Mouse (Mus musculus) liver, embryonic 14.5 days (tissue): ENCODE measurements at regions not wholly inside any gene's neighbourhood (a gene's known extent, or its start where the extent isn't known, plus 50 kb on each side); places are given as distances from the start of the nearest gene placed in this dataset.

ENCODE experiments used
- ATAC-seq: fragments of 200-750 bp; cut with Nextera tagmentation; 2 replicates; pipeline ENCODE4 v1.8.0; 2017; ENCODE audit warnings: moderate number of reproducible peaks, mild to moderate bottlenecking, moderate library complexity; ENCODE audit not compliant: insufficient read depth
- DNase-seq, 3 experiments: peaks; one replicate each; pipeline ENCODE4 v3.0.0-alpha.2; 2012 to 2013; ENCODE audit warnings: low read depth in 3 of 3, low spot score in 3 of 3
- H3K27ac ChIP-seq: fragments of 300-500 bp; sonication (generic); 2 replicates; pipeline ENCODE4 v1.5.1; 2014; ENCODE audit warnings: moderate library complexity, mild to moderate bottlenecking, control low read depth, inconsistent platforms
- H3K27me3 ChIP-seq: fragments of 300-500 bp; sonication (generic); 2 replicates; pipeline ENCODE4 v1.6.1; 2014; ENCODE audit warnings: mild to moderate bottlenecking, low read length, moderate library complexity; ENCODE audit not compliant: control insufficient read depth, insufficient read depth
- H3K36me3 ChIP-seq: fragments of 300-500 bp; sonication (generic); replicated peaks from 2 replicates; pipeline ENCODE4 v1.6.1; 2014; ENCODE audit warnings: low read depth; ENCODE audit not compliant: control insufficient read depth, insufficient read depth
- H3K4me1 ChIP-seq, 2 experiments: fragments of 200-500 bp in 1 of 2; fragments of 300-500 bp in 1 of 2; sonication (generic) in 1 of 2; replicated peaks; 2 replicates each; pipeline ENCODE4 v1.6.1; 2012 to 2014; ENCODE audit warnings: antibody characterized with exemption in 1 of 2, inconsistent platforms in 1 of 2, low read length in 1 of 2; ENCODE audit not compliant: control insufficient read depth in 2 of 2, insufficient read depth in 2 of 2
- H3K4me2 ChIP-seq: fragments of 300-500 bp; sonication (generic); 2 replicates; pipeline ENCODE4 v1.6.1; 2014; ENCODE audit warnings: low read depth, mild to moderate bottlenecking, control low read depth, moderate library complexity
- H3K4me3 ChIP-seq, 2 experiments: fragments of 200-500 bp in 1 of 2; fragments of 300-500 bp in 1 of 2; sonication (generic) in 1 of 2; 2 replicates each; pipeline ENCODE4 v1.5.1; 2012 to 2014; ENCODE audit warnings: low read depth in 2 of 2, low read length in 2 of 2, mild to moderate bottlenecking in 2 of 2, control low read depth in 1 of 2, inconsistent platforms in 1 of 2, moderate library complexity in 1 of 2; ENCODE audit not compliant: insufficient read depth in 1 of 2
- H3K9ac ChIP-seq: fragments of 300-500 bp; sonication (generic); replicated peaks from 2 replicates; pipeline ENCODE4 v1.6.1; 2014; ENCODE audit warnings: mild to moderate bottlenecking, control low read depth, moderate library complexity
- H3K9me3 ChIP-seq: fragments of 300-500 bp; sonication (generic); 2 replicates; pipeline ENCODE4 v1.6.1; 2016; ENCODE audit warnings: low read length, mixed read lengths; ENCODE audit not compliant: control insufficient read depth
- CTCF ChIP-seq: IDR thresholded peaks from 2 replicates; pipeline ENCODE4 v1.5.1; 2016; ENCODE audit warnings: antibody characterized with exemption, low read depth, control low read depth
- EP300 ChIP-seq: IDR thresholded peaks from 2 replicates; pipeline ENCODE4 v1.6.1; 2016; ENCODE audit warnings: antibody characterized with exemption, low read depth
- WGBS: fragments of 180-500 bp; shearing (Covaris S2); extraction: QIAGEN DNeasy Blood & Tissue Kit; methylation state at CpG from one replicate; pipeline ENCODE4 v1.1.7; 2014; ENCODE audit not compliant: insufficient replicate concordance; 5-methylcytosine and 5-hydroxymethylcytosine counted together

DNA sequence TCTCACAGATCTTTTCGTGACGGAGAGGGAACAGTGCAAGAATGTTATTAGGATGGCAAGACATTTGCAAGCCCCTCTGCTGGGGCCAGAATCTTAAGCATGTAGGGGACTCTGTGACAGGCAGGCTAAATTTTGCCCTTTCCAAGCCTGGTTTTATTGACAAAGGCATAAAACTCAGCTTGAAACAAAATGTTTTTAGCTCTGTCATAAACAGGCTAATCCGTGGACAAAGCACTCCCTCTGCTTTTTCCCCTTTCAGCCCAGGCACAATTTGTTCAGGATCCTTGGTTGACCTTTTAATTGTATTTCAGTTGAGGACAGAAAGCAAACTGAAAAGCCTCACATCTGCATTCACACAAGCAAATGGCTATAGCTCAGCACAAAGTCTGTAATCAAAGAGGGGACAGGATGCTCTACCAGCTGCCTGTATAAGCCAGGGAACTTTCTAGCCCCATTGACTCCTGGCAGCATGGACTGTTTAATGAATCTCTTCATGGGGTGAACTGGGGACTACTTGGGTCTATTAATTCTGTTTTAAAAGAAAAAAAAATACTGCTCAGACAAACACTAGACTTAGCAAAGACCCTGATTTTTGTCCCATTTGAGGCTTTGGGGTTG, 320.0 kb downstream of the 4930474N05Rik start:
- no peak overlapping the region for H3K4me3 ChIP-seq
- ATAC-seq: no peak
- DNase-seq: no peak
- H3K9me3 ChIP-seq: no peaks in the 10 kb centered on the region
- H3K36me3 ChIP-seq: no peaks in the 10 kb centered on the region
- no peak overlapping the region for H3K27ac ChIP-seq
- H3K4me1 ChIP-seq: no peaks in the 10 kb centered on the region
- no peak overlapping the region for H3K9ac ChIP-seq
- no peaks in the 10 kb centered on the region for H3K27me3 ChIP-seq
- WGBS: 57% methylated on average over 3 of the region's 3 CpGs
- no peak overlapping the region for H3K4me2 ChIP-seq
- TF ChIP-seq CTCF: no peak
- TF ChIP-seq EP300: no peak

DNA sequence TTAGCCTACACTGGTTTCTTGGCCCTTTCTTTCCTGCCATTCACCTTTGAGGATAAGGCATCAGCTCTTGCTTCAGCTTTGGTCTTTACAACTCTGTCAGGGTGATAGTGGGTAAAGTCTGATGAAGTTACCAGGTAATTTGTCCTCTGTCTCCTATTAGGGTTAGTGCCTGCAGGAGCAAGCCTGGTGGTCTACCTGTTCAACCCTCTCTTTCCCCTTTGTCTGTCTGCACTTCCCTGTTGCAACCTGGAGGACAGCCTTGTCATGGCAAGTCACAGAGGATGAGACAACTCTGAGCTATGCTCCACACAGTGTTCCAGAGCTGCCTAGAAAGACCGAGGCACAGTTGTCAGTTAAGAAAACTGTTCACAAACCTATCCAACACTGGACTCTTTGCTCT, 319.5 kb downstream of the 4930474N05Rik start:
- no peaks in the 10 kb centered on the region for H3K9me3 ChIP-seq
- H3K9ac ChIP-seq: no peak overlapping the region
- H3K4me1 ChIP-seq: no peaks in the 10 kb centered on the region
- no peak overlapping the region for H3K27ac ChIP-seq
- no peak for ATAC-seq
- WGBS: 64% methylated on average over 1 of the region's 1 CpGs
- H3K4me3 ChIP-seq: no peak overlapping the region
- TF ChIP-seq CTCF: no peak
- no peak for TF ChIP-seq EP300
- no peak overlapping the region for H3K4me2 ChIP-seq
- no peak for DNase-seq
- no peaks in the 10 kb centered on the region for H3K27me3 ChIP-seq
- no peaks in the 10 kb centered on the region for H3K36me3 ChIP-seq
